Mouse (Mus musculus) intestine, embryonic 16.5 days (tissue): ENCODE measurements at regions not wholly inside any gene's neighbourhood (a gene's known extent, or its start where the extent isn't known, plus 50 kb on each side); places are given as distances from the start of the nearest gene placed in this dataset.

ENCODE experiments used
- ATAC-seq: fragments of 200-750 bp; cut with Nextera tagmentation; 2 replicates; pipeline ENCODE4 v1.8.0; 2017; ENCODE audit warnings: moderate TSS enrichment, moderate library complexity
- H3K27ac ChIP-seq: fragments of 300-500 bp; sonication (generic); 2 replicates; pipeline ENCODE4 v1.5.1; 2014; ENCODE audit warnings: mild to moderate bottlenecking, low read length
- H3K27me3 ChIP-seq: fragments of 300-500 bp; sonication (generic); replicated peaks from 2 replicates; pipeline ENCODE4 v1.6.1; 2014; ENCODE audit warnings: low read length, control low read depth, mixed read lengths; ENCODE audit not compliant: control insufficient read depth, insufficient read depth
- H3K36me3 ChIP-seq: fragments of 300-500 bp; sonication (generic); 2 replicates; pipeline ENCODE4 v1.6.1; 2014; ENCODE audit warnings: low read length, control low read depth; ENCODE audit not compliant: control insufficient read depth, insufficient read depth
- H3K4me1 ChIP-seq: fragments of 300-500 bp; sonication (generic); 2 replicates; pipeline ENCODE4 v1.6.1; 2014; ENCODE audit warnings: low read length, control low read depth, mixed read lengths; ENCODE audit not compliant: control insufficient read depth, insufficient read depth
- H3K4me2 ChIP-seq: fragments of 300-500 bp; sonication (generic); 2 replicates; pipeline ENCODE4 v1.6.1; 2014; ENCODE audit warnings: low read depth, low read length, control low read depth
- H3K4me3 ChIP-seq: fragments of 300-500 bp; sonication (generic); 2 replicates; pipeline ENCODE4 v1.5.1; 2014; ENCODE audit warnings: mild to moderate bottlenecking, low read length
- H3K9ac ChIP-seq: fragments of 300-500 bp; sonication (generic); 2 replicates; pipeline ENCODE4 v1.6.1; 2014; ENCODE audit warnings: low read depth, low read length
- H3K9me3 ChIP-seq: fragments of 300-500 bp; sonication (generic); 2 replicates; pipeline ENCODE4 v1.6.1; 2016; ENCODE audit warnings: low read length, control low read depth; ENCODE audit not compliant: control insufficient read depth
- whole genome bisulfite sequencing: fragments of 180-500 bp; shearing (Covaris S2); extraction: QIAGEN DNeasy Blood & Tissue Kit; methylation state at CpG from one replicate; pipeline ENCODE4 v1.1.7; 2014; 5-methylcytosine and 5-hydroxymethylcytosine counted together

DNA sequence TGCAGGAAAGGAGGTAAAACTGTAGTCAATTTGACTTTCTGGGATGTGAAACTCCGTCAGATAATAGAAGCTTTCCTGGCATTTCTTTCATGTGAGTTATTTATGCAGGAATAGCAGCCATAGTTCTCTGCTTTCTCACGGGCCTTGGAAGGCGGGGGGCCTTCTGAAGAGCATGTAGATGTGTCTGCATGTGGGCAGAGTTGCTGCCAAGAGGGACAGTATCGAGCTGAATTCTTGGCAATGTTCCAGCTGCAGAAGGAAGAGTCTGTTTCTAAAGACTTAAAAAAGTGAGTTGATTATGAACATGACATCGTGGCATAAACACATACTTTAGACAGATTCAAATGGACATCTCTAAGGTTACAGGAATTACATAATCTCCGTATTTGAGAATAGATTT, 374.5 kb upstream of the Fam241a start:
- WGBS, result 38% methylated on average over 6 of the region's 6 CpGs
- ATAC-seq, result no peak

GRCm38 (mm10) chr3:128261208-128261607, 365.1 kb upstream of the Fam241a start:
- Histone ChIP-seq H3K9ac (no peak overlapping the region), H3K27ac (no peak overlapping the region), H3K4me2 (no peak overlapping the region), H3K4me1 (no peaks in the 10 kb centered on the region), H3K4me3 (no peak overlapping the region), H3K9me3 (no peaks in the 10 kb centered on the region), H3K27me3 (no peaks in the 10 kb centered on the region), H3K36me3 (no peaks in the 10 kb centered on the region)
- ATAC-seq, result no peak
- 78% methylated on average over 2 of the region's 2 CpGs for WGBS

More for the DNA sequence above, 374.5 kb upstream of the Fam241a start:
- H3K36me3 ChIP-seq, result no peaks in the 10 kb centered on the region
- H3K4me2 ChIP-seq, result no peak overlapping the region
- H3K27ac ChIP-seq, result no peak overlapping the region
- no peak overlapping the region for H3K4me3 ChIP-seq
- H3K27me3 ChIP-seq, result no peaks in the 10 kb centered on the region
- no peaks in the 10 kb centered on the region for H3K9me3 ChIP-seq
- no peaks in the 10 kb centered on the region for H3K4me1 ChIP-seq
- H3K9ac ChIP-seq, result no peak overlapping the region

DNA sequence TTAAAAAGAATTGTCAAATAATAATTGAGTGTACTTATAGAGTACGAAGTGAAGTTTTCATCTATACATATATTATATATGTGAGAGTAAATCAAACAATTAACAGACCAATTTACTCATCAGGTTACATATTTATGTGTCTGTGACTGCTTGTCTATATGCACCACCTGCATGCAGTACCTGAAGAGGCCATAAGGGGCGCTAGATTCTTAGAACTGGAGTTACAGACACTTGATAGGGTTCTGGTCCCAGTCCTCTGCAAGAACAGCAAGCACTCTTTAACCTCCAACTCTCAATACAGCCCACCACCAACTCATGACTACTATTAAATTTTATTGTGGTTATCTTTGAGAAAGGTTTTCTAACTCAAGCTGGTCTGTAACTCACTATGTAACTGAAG, 351.7 kb upstream of the Fam241a start:
- no peak overlapping the region for H3K9ac ChIP-seq
- H3K4me1 ChIP-seq, result no peaks in the 10 kb centered on the region
- ATAC-seq, result no peak
- no peak overlapping the region for H3K27ac ChIP-seq
- 70% methylated on average over 2 of the region's 2 CpGs for WGBS
- H3K9me3 ChIP-seq, result no peaks in the 10 kb centered on the region
- no peaks in the 10 kb centered on the region for H3K36me3 ChIP-seq
- H3K4me3 ChIP-seq, result no peak overlapping the region
- H3K4me2 ChIP-seq, result no peak overlapping the region
- no peaks in the 10 kb centered on the region for H3K27me3 ChIP-seq

GRCm38 (mm10) chr3:128239813-128240421, 343.8 kb upstream of the Fam241a start:
- Histone ChIP-seq H3K4me2 (no peak overlapping the region), H3K36me3 (no peaks in the 10 kb centered on the region), H3K27ac (no peak overlapping the region), H3K4me3 (no peak overlapping the region), H3K4me1 (no peaks in the 10 kb centered on the region; the same call in 1 of the 2 replicates), H3K27me3 (no peaks in the 10 kb centered on the region), H3K9ac (no peak overlapping the region), H3K9me3 (no peaks in the 10 kb centered on the region)
- peak; percentile 92 for ATAC-seq
- 15% methylated on average over 7 of the region's 7 CpGs for WGBS

GRCm38 (mm10) chr3:128230390-128230789, 334.3 kb upstream of the Fam241a start:
- WGBS, result 70% methylated on average over 5 of the region's 5 CpGs
- Histone ChIP-seq H3K36me3 (no peaks in the 10 kb centered on the region), H3K9me3 (no peaks in the 10 kb centered on the region), H3K4me1 (no peaks in the 10 kb centered on the region), H3K9ac (no peak overlapping the region), H3K27me3 (no peaks in the 10 kb centered on the region), H3K4me3 (no peak overlapping the region), H3K4me2 (no peak overlapping the region), H3K27ac (no peak overlapping the region)
- no peak for ATAC-seq

- Histone ChIP-seq H3K27ac (no peak overlapping the region), H3K4me2 (no peak overlapping the region), H3K9me3 (no peaks in the 10 kb centered on the region), H3K36me3 (no peaks in the 10 kb centered on the region), H3K27me3 (no peaks in the 10 kb centered on the region), H3K4me1 (no peaks in the 10 kb centered on the region), H3K4me3 (no peak overlapping the region), H3K9ac (no peak overlapping the region)
- no peak for ATAC-seq
- WGBS, result 78% methylated on average over 6 of the region's 6 CpGs
Observed at GRCm38 (mm10) chr3:128226930-128227585, 330.9 kb upstream of the Fam241a start.

- Histone ChIP-seq H3K4me1 (no peaks in the 10 kb centered on the region), H3K27ac (no peak overlapping the region), H3K36me3 (no peaks in the 10 kb centered on the region), H3K4me2 (no peak overlapping the region), H3K4me3 (no peak overlapping the region), H3K9ac (no peak overlapping the region), H3K27me3 (no peaks in the 10 kb centered on the region), H3K9me3 (no peaks in the 10 kb centered on the region)
- WGBS, result 88% methylated on average over 6 of the region's 6 CpGs
- no peak for ATAC-seq
Observed at GRCm38 (mm10) chr3:128226503-128226902, 330.4 kb upstream of the Fam241a start.

DNA sequence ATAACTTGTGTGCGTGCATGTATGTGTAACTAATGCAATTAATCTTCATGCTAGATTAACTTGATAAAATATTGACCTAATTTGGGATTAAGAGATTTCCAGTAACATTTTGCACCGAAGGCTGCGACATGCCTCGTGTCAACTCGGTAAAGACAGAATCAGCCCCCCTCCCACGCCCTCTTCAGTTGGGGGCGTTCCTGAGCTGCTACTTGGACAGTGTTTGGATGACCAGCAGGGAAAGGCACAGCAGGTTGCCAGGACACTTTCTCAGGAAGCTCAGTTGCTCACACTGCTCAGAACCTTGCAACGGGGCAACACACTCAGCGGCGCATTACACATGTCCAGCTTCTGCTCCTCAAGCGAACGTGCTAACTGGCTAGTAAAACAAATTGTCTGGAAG, 326.2 kb upstream of the Fam241a start:
- Histone ChIP-seq H3K9me3 (no peaks in the 10 kb centered on the region), H3K4me3 (no peak overlapping the region), H3K36me3 (no peaks in the 10 kb centered on the region), H3K4me1 (no peaks in the 10 kb centered on the region), H3K27me3 (no peaks in the 10 kb centered on the region), H3K27ac (no peak overlapping the region), H3K4me2 (no peak overlapping the region), H3K9ac (no peak overlapping the region)
- 49% methylated on average over 12 of the region's 12 CpGs for WGBS
- no peak for ATAC-seq

DNA sequence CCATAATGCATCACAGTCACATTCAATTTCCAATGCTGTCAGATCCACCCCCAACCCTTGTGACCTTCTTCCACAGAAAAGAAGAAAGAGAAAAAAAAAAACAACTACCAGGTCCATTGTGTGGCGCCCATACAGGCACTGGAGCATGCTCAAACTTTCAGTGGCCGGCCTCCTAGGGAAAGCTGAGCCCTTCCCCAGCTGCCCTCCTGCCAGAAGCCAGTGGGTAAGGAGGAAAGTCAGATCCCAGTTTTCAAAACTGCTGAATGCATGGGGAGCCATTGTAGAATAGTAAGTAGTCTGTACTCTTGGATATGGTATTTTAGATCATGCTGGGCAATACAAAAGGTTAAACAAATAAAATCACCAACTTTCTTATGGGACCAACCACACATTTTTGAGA, 325.5 kb upstream of the Fam241a start:
- no peak for ATAC-seq
- WGBS, result 76% methylated on average over 2 of the region's 2 CpGs
- no peak overlapping the region for H3K9ac ChIP-seq
- no peak overlapping the region for H3K4me2 ChIP-seq
- no peaks in the 10 kb centered on the region for H3K4me1 ChIP-seq
- no peak overlapping the region for H3K4me3 ChIP-seq
- no peaks in the 10 kb centered on the region for H3K9me3 ChIP-seq
- H3K27me3 ChIP-seq, result no peaks in the 10 kb centered on the region
- H3K36me3 ChIP-seq, result no peaks in the 10 kb centered on the region
- no peak overlapping the region for H3K27ac ChIP-seq
